Comparison of ENCODE assay signal across 9 mouse cellular contexts in the genomic region with DNA sequence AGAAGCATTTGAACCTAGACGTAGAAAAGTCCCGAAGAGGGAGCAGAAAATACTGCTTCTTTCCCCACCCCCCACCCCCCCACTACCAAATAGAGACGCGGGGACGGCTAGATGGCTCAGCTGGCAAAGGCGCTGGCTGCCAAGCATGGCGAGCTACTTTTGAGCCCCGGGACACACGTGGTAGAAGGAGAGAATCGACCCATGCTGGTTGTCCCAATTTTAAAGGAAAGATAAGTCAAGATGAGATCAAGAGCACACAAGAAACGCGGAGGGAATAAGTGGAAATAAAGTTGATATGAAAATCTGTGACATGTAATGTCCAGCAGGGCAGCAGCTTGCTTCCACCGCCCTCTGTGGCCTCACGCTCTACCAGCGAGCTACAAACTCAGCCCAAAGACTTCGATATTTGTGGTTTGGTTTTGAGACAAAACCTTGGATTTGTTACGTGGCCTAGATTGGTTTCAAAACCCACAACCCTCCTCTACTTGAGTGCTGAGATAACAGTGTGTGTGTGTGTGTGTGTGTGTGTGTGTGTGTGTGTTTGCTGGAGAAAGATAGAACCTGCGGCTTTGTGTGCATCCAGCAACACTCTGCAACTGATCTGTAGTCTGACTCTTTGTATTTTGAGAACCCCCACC. TPM values are rescaled to one million over a fixed set of nuclear protein-coding genes. Genes with fewer than 3 reads are reported as not detected.
DNase-seq lines count a peak whose midpoint lies in the region; ATAC-seq and TF ChIP-seq lines count a peak whose summit lies in the region.
"Had no signal": no experiment of that assay in that cellular context is flagged by ENCODE, and none has a peak within 500 bp of the region (broad histone marks: within the 10 kb centered on the region; RNA-seq: fewer than 3 reads in every experiment).

No protein-coding gene starts in this region.

- DNase-seq in forebrain, embryonic 14.5 days (ENCODE audit: low spot score) = no peak
- DNase-seq in lung, adult 18-20 months = no peak
- DNase-seq in gastrocnemius, postnatal 25 days = no peak
- no peak for DNase-seq in spleen, adult 12 weeks (ENCODE audit: low spot score)

- H3K4me1 ChIP-seq in forebrain, embryonic 12.5 days = peaks cover 23% of the 10 kb centered on the region
- H3K4me1 ChIP-seq in forebrain, embryonic 14.5 days (ENCODE audit: control insufficient read depth, insufficient read depth, low read length) = peaks cover 9% of the 10 kb centered on the region
- peaks cover 37% of the 10 kb centered on the region for H3K4me1 ChIP-seq in lung, embryonic 15.5 days
- peaks cover 5% of the 10 kb centered on the region for H3K4me1 ChIP-seq in cortical plate, adult 2 months (ENCODE audit: control insufficient read depth, insufficient read depth, low read length)
- peaks cover 44% of the 10 kb centered on the region for H3K4me1 ChIP-seq in neural tube, embryonic 13.5 days (replicated peaks)

- TF ChIP-seq POLR2A in cortical plate, adult 2 months (IDR thresholded peaks at IDR 0.05; ENCODE audit: extremely low read depth, insufficient read depth, low read length) = no peak

- ATAC-seq in forebrain, embryonic 12.5 days (ENCODE audit: low FRiP score) = no peak
- no peak for ATAC-seq in forebrain, embryonic 14.5 days
- no peak for ATAC-seq in lung, embryonic 15.5 days (ENCODE audit: borderline replicate concordance, extremely low read depth, low FRiP score, low TSS enrichment)
- ATAC-seq in neural tube, embryonic 13.5 days (ENCODE audit: low read depth) = no peak

- no peaks in the 10 kb centered on the region for H3K9me3 ChIP-seq in forebrain, embryonic 12.5 days
- H3K9me3 ChIP-seq in forebrain, embryonic 14.5 days (replicated peaks; ENCODE audit: control insufficient read depth, low read length) = no peaks in the 10 kb centered on the region
- no peaks in the 10 kb centered on the region for H3K9me3 ChIP-seq in lung, embryonic 15.5 days
- no peaks in the 10 kb centered on the region for H3K9me3 ChIP-seq in neural tube, embryonic 13.5 days

- no peak for TF ChIP-seq CTCF in cortical plate, adult 2 months (IDR thresholded peaks at IDR 0.05; ENCODE audit: extremely low read depth, insufficient read depth, low read length)

- H3K27me3 ChIP-seq in forebrain, embryonic 12.5 days = peaks cover 39% of the 10 kb centered on the region
- peaks cover 4% of the 10 kb centered on the region for H3K27me3 ChIP-seq in forebrain, embryonic 14.5 days (replicated peaks; ENCODE audit: control insufficient read depth, insufficient read depth, low read length)
- peaks cover 21% of the 10 kb centered on the region for H3K27me3 ChIP-seq in lung, embryonic 15.5 days
- H3K27me3 ChIP-seq in neural tube, embryonic 13.5 days = peaks cover 43% of the 10 kb centered on the region

- H3K4me2 ChIP-seq in forebrain, embryonic 12.5 days = peak overlapping the region; percentile 34; the same call in 1 of the 2 replicates
- no peak overlapping the region for H3K4me2 ChIP-seq in forebrain, embryonic 14.5 days (ENCODE audit: low read length)
- H3K4me2 ChIP-seq in lung, embryonic 15.5 days = no peak overlapping the region
- H3K4me2 ChIP-seq in neural tube, embryonic 13.5 days = peak overlapping the region; percentile 53

- H3K27ac ChIP-seq in forebrain, embryonic 12.5 days = no peak overlapping the region
- H3K27ac ChIP-seq in forebrain, embryonic 14.5 days (ENCODE audit: low read depth, low read length) = no peak overlapping the region
- H3K27ac ChIP-seq in lung, embryonic 15.5 days = 0 out of 2 replicates have a peak overlapping the region, but pooled peaks have one; percentile 25
- no peak overlapping the region for H3K27ac ChIP-seq in cortical plate, adult 2 months (ENCODE audit: insufficient read depth, low read length)
- H3K27ac ChIP-seq in neural tube, embryonic 13.5 days (replicated peaks) = no peak overlapping the region

- no peaks in the 10 kb centered on the region for H3K36me3 ChIP-seq in forebrain, embryonic 12.5 days (replicated peaks)
- H3K36me3 ChIP-seq in forebrain, embryonic 14.5 days (ENCODE audit: control insufficient read depth, insufficient read depth, low read length) = no peaks in the 10 kb centered on the region
- H3K36me3 ChIP-seq in lung, embryonic 15.5 days = no peaks in the 10 kb centered on the region
- H3K36me3 ChIP-seq in neural tube, embryonic 13.5 days = no peaks in the 10 kb centered on the region

- 68% methylated on average over 18 of the region's 18 CpGs for WGBS in forebrain, embryonic 12.5 days
- 63% methylated on average over 18 of the region's 18 CpGs for WGBS in forebrain, embryonic 14.5 days
- WGBS in lung, embryonic 15.5 days = 49% methylated on average over 18 of the region's 18 CpGs
- WGBS in neural tube, embryonic 13.5 days = 64% methylated on average over 18 of the region's 18 CpGs

- H3K9ac ChIP-seq in forebrain, embryonic 12.5 days = no peak overlapping the region
- H3K9ac ChIP-seq in forebrain, embryonic 14.5 days (ENCODE audit: low read length) = no peak overlapping the region
- H3K9ac ChIP-seq in lung, embryonic 15.5 days = no peak overlapping the region
- no peak overlapping the region for H3K9ac ChIP-seq in neural tube, embryonic 13.5 days

- no peak overlapping the region for H3K4me3 ChIP-seq in forebrain, embryonic 12.5 days (replicated peaks)
- H3K4me3 ChIP-seq in forebrain, embryonic 14.5 days (ENCODE audit: low read depth, low read length) = no peak overlapping the region
- no peak overlapping the region for H3K4me3 ChIP-seq in lung, embryonic 15.5 days
- peak overlapping the region; percentile 34; the same call in 1 of the 2 replicates for H3K4me3 ChIP-seq in cortical plate, adult 2 months (ENCODE audit: insufficient read depth, low read length)
- no peak overlapping the region; the same call in 1 of the 2 replicates for H3K4me3 ChIP-seq in neural tube, embryonic 13.5 days

RNA-seq across cellular contexts. Expression of a gene that starts 9.0 kb away (rescaled TPM):
- 22.0 and 23.8 TPM in 2 replicates for polyA plus RNA-seq in forebrain, embryonic 12.5 days (2016; fragmentation: Nextera tagmentation; extraction: Ambion mirVana)
- 18.7 and 23.8 TPM in 2 replicates for polyA plus RNA-seq in forebrain, embryonic 14.5 days (2014; fragmentation: Nextera tagmentation; extraction: Ambion mirVana)
- polyA plus RNA-seq in lung, embryonic 15.5 days (2015; fragmentation: Nextera tagmentation; extraction: Ambion mirVana) = 18.2 and 19.5 TPM in 2 replicates
- polyA plus RNA-seq in cortical plate, adult 2 months (2012; rRNA removed) = 16.9 and 17.4 TPM in 2 replicates
- 18.0 and 22.9 TPM in 2 replicates for polyA plus RNA-seq in neural tube, embryonic 13.5 days (2015; fragmentation: Nextera tagmentation; extraction: Ambion mirVana)
- 1 to 10 TPM; 6.5 to 7.3 TPM for total RNA-seq in gastrocnemius, postnatal 25 days (2021)

RNA-seq across cellular contexts. Expression of a gene that starts 11.2 kb away (rescaled TPM):
- 2.0 TPM in 1 of 2 replicates, not detected in the other for polyA plus RNA-seq in forebrain, embryonic 12.5 days (2016; fragmentation: Nextera tagmentation; extraction: Ambion mirVana)
- not detected in 2 replicates for polyA plus RNA-seq in forebrain, embryonic 14.5 days (2014; fragmentation: Nextera tagmentation; extraction: Ambion mirVana)
- polyA plus RNA-seq in lung, embryonic 15.5 days (2015; fragmentation: Nextera tagmentation; extraction: Ambion mirVana) = 1.9 TPM in 1 of 2 replicates, not detected in the other
- polyA plus RNA-seq in cortical plate, adult 2 months (2012; rRNA removed) = 0.35 and 0.44 TPM in 2 replicates
- polyA plus RNA-seq in neural tube, embryonic 13.5 days (2015; fragmentation: Nextera tagmentation; extraction: Ambion mirVana) = 5.7 TPM in 1 of 2 replicates, not detected in the other
- total RNA-seq in gastrocnemius, postnatal 25 days (2021) = under 1 TPM; 0.31 to 0.46 TPM
- polyA plus RNA-seq: neural tube, embryonic 11.5 days had no signal

RNA-seq across cellular contexts. Expression of a gene that starts 18.1 kb away (rescaled TPM):
- polyA plus RNA-seq in forebrain, embryonic 12.5 days (2016; fragmentation: Nextera tagmentation; extraction: Ambion mirVana) = 21.8 and 23.5 TPM in 2 replicates
- polyA plus RNA-seq in forebrain, embryonic 14.5 days (2014; fragmentation: Nextera tagmentation; extraction: Ambion mirVana) = 3.6 and 3.7 TPM in 2 replicates
- 25.1 and 29.5 TPM in 2 replicates for polyA plus RNA-seq in lung, embryonic 15.5 days (2015; fragmentation: Nextera tagmentation; extraction: Ambion mirVana)
- polyA plus RNA-seq in cortical plate, adult 2 months (2012; rRNA removed) = 23.6 and 24.7 TPM in 2 replicates
- 19.0 and 27.3 TPM in 2 replicates for polyA plus RNA-seq in neural tube, embryonic 13.5 days (2015; fragmentation: Nextera tagmentation; extraction: Ambion mirVana)
- 1 to 10 TPM; 1.2 to 1.4 TPM for total RNA-seq in gastrocnemius, postnatal 25 days (2021)

RNA-seq across cellular contexts. Expression of a gene that starts 24.2 kb away (rescaled TPM):
- polyA plus RNA-seq in forebrain, embryonic 12.5 days (2016; fragmentation: Nextera tagmentation; extraction: Ambion mirVana) = 73.2 and 79.0 TPM in 2 replicates
- polyA plus RNA-seq in forebrain, embryonic 14.5 days (2014; fragmentation: Nextera tagmentation; extraction: Ambion mirVana) = 102 and 118 TPM in 2 replicates
- polyA plus RNA-seq in lung, embryonic 15.5 days (2015; fragmentation: Nextera tagmentation; extraction: Ambion mirVana) = 76.6 and 78.7 TPM in 2 replicates
- polyA plus RNA-seq in cortical plate, adult 2 months (2012; rRNA removed) = 135 and 141 TPM in 2 replicates
- 120 and 123 TPM in 2 replicates for polyA plus RNA-seq in neural tube, embryonic 13.5 days (2015; fragmentation: Nextera tagmentation; extraction: Ambion mirVana)
- total RNA-seq in gastrocnemius, postnatal 25 days (2021) = 10 to 100 TPM; 18.6 to 18.8 TPM

RNA-seq across cellular contexts. Expression of a gene that starts 29.8 kb away (rescaled TPM):
- 7.3 and 8.1 TPM in 2 replicates for polyA plus RNA-seq in forebrain, embryonic 12.5 days (2016; fragmentation: Nextera tagmentation; extraction: Ambion mirVana)
- 8.8 and 10.3 TPM in 2 replicates for polyA plus RNA-seq in forebrain, embryonic 14.5 days (2014; fragmentation: Nextera tagmentation; extraction: Ambion mirVana)
- polyA plus RNA-seq in lung, embryonic 15.5 days (2015; fragmentation: Nextera tagmentation; extraction: Ambion mirVana) = 4.2 TPM in 2 replicates
- 20.8 and 21.3 TPM in 2 replicates for polyA plus RNA-seq in cortical plate, adult 2 months (2012; rRNA removed)
- 10.8 and 12.7 TPM in 2 replicates for polyA plus RNA-seq in neural tube, embryonic 13.5 days (2015; fragmentation: Nextera tagmentation; extraction: Ambion mirVana)
- total RNA-seq in gastrocnemius, postnatal 25 days (2021) = 1 to 10 TPM; 2.5 to 2.6 TPM

Comparison
In these comparisons a context has a peak if more than half of its experiments do, and no peak if none do; other contexts are left out.
1. H3K4me2 ChIP-seq: peak in forebrain, embryonic 12.5 days (single experiment) and neural tube, embryonic 13.5 days (single experiment); none in forebrain, embryonic 14.5 days (single experiment) and lung, embryonic 15.5 days (single experiment).